ENCODE assay signal across 8 mouse cellular contexts in the genomic region with DNA sequence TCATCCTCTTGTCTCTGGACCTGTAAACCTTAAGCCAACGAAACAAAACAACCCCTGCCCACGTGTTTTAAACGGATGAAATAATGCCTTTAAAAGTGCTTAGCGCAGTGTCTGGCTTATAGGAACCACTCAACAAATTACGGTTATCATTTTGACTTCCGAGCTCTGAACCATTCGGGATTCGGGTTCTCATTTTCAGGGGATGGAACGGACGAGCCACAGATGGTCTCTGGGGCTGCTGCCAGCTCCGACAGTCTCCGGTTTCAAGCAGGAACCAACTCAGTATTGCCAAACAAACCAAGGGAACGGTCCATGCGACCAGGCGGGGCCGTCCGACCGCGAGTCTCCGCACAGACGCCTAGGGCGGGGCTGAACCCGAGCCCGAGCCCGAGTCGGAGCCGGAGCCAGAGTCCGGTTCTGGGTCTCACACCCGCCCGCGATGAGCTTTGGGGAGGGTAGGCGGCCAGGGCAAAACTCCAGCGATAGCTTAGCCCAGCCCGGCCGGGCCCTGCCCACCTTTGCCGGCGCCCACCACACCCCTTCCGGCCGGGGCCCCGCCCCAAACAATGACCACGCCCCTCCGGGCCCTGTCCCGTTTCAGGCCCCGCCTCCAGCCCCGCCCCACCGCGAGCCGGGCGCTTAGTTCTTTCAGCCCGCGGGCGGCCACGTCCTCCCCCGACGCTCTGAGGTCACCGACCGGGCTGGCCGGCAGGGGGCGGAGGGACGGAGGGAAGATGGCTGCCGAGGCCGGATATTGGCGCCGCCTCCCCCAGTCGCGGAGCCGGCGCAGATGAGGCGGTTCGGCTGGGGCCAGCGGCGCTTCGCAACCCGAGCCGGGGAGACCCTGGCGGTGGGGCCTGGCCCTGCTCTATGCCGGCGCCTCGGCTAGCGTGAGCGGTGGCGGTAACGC. TPM values are rescaled to one million over a fixed set of nuclear protein-coding genes. Genes with fewer than 3 reads are reported as not detected.
A peak's percentile ranks its signal among the peaks of the same experiment; 100 is the strongest.
DNase-seq lines count a peak whose midpoint lies in the region; ATAC-seq and TF ChIP-seq lines count a peak whose summit lies in the region.

TSS of gene Slain2 (plus strand) at position 657 of the 910 bp plus-strand sequence.

- ATAC-seq in embryonic facial prominence, embryonic 13.5 days (ENCODE audit: insufficient number of reproducible peaks, insufficient read depth, low FRiP score, low TSS enrichment, low read depth) = peak; percentile 91
- peak; percentile 95 for ATAC-seq in limb, embryonic 14.5 days (ENCODE audit: low FRiP score, low read depth)
- peak; percentile 92 for ATAC-seq in midbrain, postnatal 0 days (ENCODE audit: low FRiP score)

- H3K4me2 ChIP-seq in embryonic facial prominence, embryonic 13.5 days = peak within 1 kb of the TSS; percentile 71
- H3K4me2 ChIP-seq in limb, embryonic 14.5 days (replicated peaks; ENCODE audit: low read depth, low read length, severe bottlenecking) = peak within 1 kb of the TSS; percentile 61
- H3K4me2 ChIP-seq in midbrain, postnatal 0 days (ENCODE audit: low read depth, low read length, poor library complexity, severe bottlenecking) = peak within 1 kb of the TSS; percentile 73

- H3K4me1 ChIP-seq in embryonic facial prominence, embryonic 13.5 days = peaks cover 28% of the 10 kb centered on the region
- peaks cover 4% of the 10 kb centered on the region for H3K4me1 ChIP-seq in heart, adult 2 months (ENCODE audit: control insufficient read depth, insufficient read depth, low read length)
- peaks cover 23% of the 10 kb centered on the region for H3K4me1 ChIP-seq in limb, embryonic 14.5 days (ENCODE audit: control insufficient read depth, insufficient read depth, low read length)
- H3K4me1 ChIP-seq in midbrain, postnatal 0 days (ENCODE audit: insufficient read depth, low read length) = peaks cover 13% of the 10 kb centered on the region

- WGBS in embryonic facial prominence, embryonic 13.5 days = under 1% methylated on average over 83 of the region's 83 CpGs
- WGBS in heart, adult 2 months = under 1% methylated on average over 83 of the region's 83 CpGs
- WGBS in limb, embryonic 14.5 days = under 1% methylated on average over 52 of the region's 83 CpGs
- WGBS in midbrain, postnatal 0 days = under 1% methylated on average over 69 of the region's 83 CpGs

- H3K36me3 ChIP-seq in embryonic facial prominence, embryonic 13.5 days = no peaks in the 10 kb centered on the region
- peaks cover 10% of the 10 kb centered on the region for H3K36me3 ChIP-seq in heart, adult 2 months (ENCODE audit: control insufficient read depth, insufficient read depth, low read length)
- no peaks in the 10 kb centered on the region for H3K36me3 ChIP-seq in limb, embryonic 14.5 days (ENCODE audit: control insufficient read depth, insufficient read depth, low read length)
- H3K36me3 ChIP-seq in midbrain, postnatal 0 days (ENCODE audit: insufficient read depth, low read length) = no peaks in the 10 kb centered on the region

- TF ChIP-seq POLR2A in heart, adult 2 months (IDR thresholded peaks at IDR 0.05; ENCODE audit: insufficient read depth, low read depth, low read length) = peak; percentile 62
- TF ChIP-seq POLR2A in limb, embryonic 14.5 days (IDR thresholded peaks at IDR 0.05; ENCODE audit: borderline replicate concordance, extremely low read depth, insufficient read depth, insufficient read length) = peak; percentile 89

- H3K79me2 ChIP-seq in heart, adult 2 months (replicated peaks; ENCODE audit: control insufficient read depth, insufficient read depth, low read length) = peaks cover 7% of the 10 kb centered on the region

- peak; percentile 87 for TF ChIP-seq CTCF in heart, adult 2 months (IDR thresholded peaks at IDR 0.05)
- peak; percentile 80 for TF ChIP-seq CTCF in midbrain, postnatal 0 days (IDR thresholded peaks at IDR 0.05)

- H3K27me3 ChIP-seq in embryonic facial prominence, embryonic 13.5 days = no peaks in the 10 kb centered on the region
- no peaks in the 10 kb centered on the region for H3K27me3 ChIP-seq in heart, adult 2 months (ENCODE audit: control insufficient read depth, insufficient read depth, low read length)
- H3K27me3 ChIP-seq in limb, embryonic 14.5 days (ENCODE audit: control insufficient read depth, insufficient read depth, low read length) = no peaks in the 10 kb centered on the region
- H3K27me3 ChIP-seq in midbrain, postnatal 0 days (ENCODE audit: insufficient read depth, low read length) = no peaks in the 10 kb centered on the region

- H3K9me3 ChIP-seq in embryonic facial prominence, embryonic 13.5 days = no peaks in the 10 kb centered on the region
- no peaks in the 10 kb centered on the region for H3K9me3 ChIP-seq in limb, embryonic 14.5 days (ENCODE audit: control insufficient read depth, low read length)
- H3K9me3 ChIP-seq in midbrain, postnatal 0 days (ENCODE audit: low read length) = no peaks in the 10 kb centered on the region

- intact Hi-C loops in heart, adult 2 months (cut with DNase I) = loop anchor here (2.0 to 10.0 kb wide), 3 partner anchors 17 to 571 kb away; partner anchors contain the start of genes Dcun1d4 and Fryl

- peak; percentile 49 for TF ChIP-seq EP300 in heart, adult 2 months (IDR thresholded peaks at IDR 0.05; ENCODE audit: insufficient read depth, low read depth, low read length)

- peak within 1 kb of the TSS; percentile 99 for H3K9ac ChIP-seq in embryonic facial prominence, embryonic 13.5 days
- peak within 1 kb of the TSS; percentile 99 for H3K9ac ChIP-seq in heart, adult 2 months (ENCODE audit: low read depth, low read length)
- H3K9ac ChIP-seq in limb, embryonic 14.5 days (ENCODE audit: low read depth, low read length, severe bottlenecking) = peak within 1 kb of the TSS; percentile 99
- H3K9ac ChIP-seq in midbrain, postnatal 0 days (replicated peaks; ENCODE audit: low read length, poor library complexity, severe bottlenecking) = peak within 1 kb of the TSS; percentile 99

- peak; percentile 95 for DNase-seq in 3134 (ENCODE audit: extremely low read depth, insufficient read length, low spot score)
- DNase-seq in adrenal gland, postnatal 36 days = peak; percentile 100
- peak; percentile 99 to 100 for DNase-seq in heart, adult 2 months
- DNase-seq in kidney, adult 9 months = peak; percentile 98
- peak; percentile 95 for DNase-seq in limb, embryonic 14.5 days (ENCODE audit: low spot score)
- peak; percentile 96 for DNase-seq in midbrain, postnatal 0 days (ENCODE audit: low spot score)
- DNase-seq in spleen, postnatal 14 days (ENCODE audit: low spot score in 2 of 2) = peak; percentile 99 to 100

- H3K27ac ChIP-seq in embryonic facial prominence, embryonic 13.5 days = peak within 1 kb of the TSS; percentile 98
- H3K27ac ChIP-seq in heart, adult 2 months = peak within 1 kb of the TSS; percentile 96
- H3K27ac ChIP-seq in limb, embryonic 14.5 days (replicated peaks; ENCODE audit: low read depth, low read length) = peak within 1 kb of the TSS; percentile 98
- peak within 1 kb of the TSS; percentile 96 for H3K27ac ChIP-seq in midbrain, postnatal 0 days (ENCODE audit: low read depth, low read length)

- H3K4me3 ChIP-seq in embryonic facial prominence, embryonic 13.5 days = peak within 1 kb of the TSS; percentile 98
- peak within 1 kb of the TSS; percentile 97 for H3K4me3 ChIP-seq in heart, adult 2 months
- peak within 1 kb of the TSS; percentile 99 for H3K4me3 ChIP-seq in limb, embryonic 14.5 days (replicated peaks; ENCODE audit: low read length)
- peak within 1 kb of the TSS; percentile 98 for H3K4me3 ChIP-seq in midbrain, postnatal 0 days (ENCODE audit: low read depth, low read length)

RNA-seq across cellular contexts. Expression of gene Slain2, which starts in this region (rescaled TPM):
- total RNA-seq in adrenal gland, postnatal 36 days (2021) = 10 to 100 TPM; 59.1 to 63.4 TPM
- polyA plus RNA-seq in embryonic facial prominence, embryonic 13.5 days (2015; fragmentation: Nextera tagmentation; extraction: Ambion mirVana) = 15.3 TPM in 2 replicates
- total RNA-seq in heart, adult 2 months (2021) = 100 to 1,000 TPM; 149 to 186 TPM
- 53.7 and 84.5 TPM in 2 replicates for polyA plus RNA-seq in heart, adult 2 months (2012; rRNA removed)
- polyA plus RNA-seq in limb, embryonic 14.5 days (2012; rRNA removed) = 28.0 and 29.7 TPM in 2 replicates
- 24.2 and 25.8 TPM in 2 replicates for polyA plus RNA-seq in limb, embryonic 14.5 days (2014; fragmentation: Nextera tagmentation; extraction: Ambion mirVana)
- 42.2 and 46.2 TPM in 2 replicates for total RNA-seq in midbrain, postnatal 0 days (2014; rRNA removed)
- 9.9 and 10.8 TPM in 2 replicates for polyA plus RNA-seq in midbrain, postnatal 0 days (2015; fragmentation: Nextera tagmentation; extraction: Ambion mirVana)

Comparison
In these comparisons a context has a peak if more than half of its experiments do, and no peak if none do; other contexts are left out.
1. Peak in every context shown above with its lines: DNase-seq, ATAC-seq, H3K4me3 ChIP-seq and H3K27ac ChIP-seq.